Mouse (Mus musculus) adrenal gland, postnatal 14 days (tissue): ENCODE results near the gene Tmem102. TPM values are rescaled to one million over a fixed set of nuclear protein-coding genes. Genes with fewer than 3 reads are reported as not detected.
A peak's percentile ranks its signal among the peaks of the same experiment; 100 is the strongest.

ENCODE experiments used
- DNase-seq: peaks from one replicate; pipeline ENCODE4 v3.0.0; 2021; ENCODE audit warnings: mixed read lengths
- total RNA-seq: library from RNA; stranded (reverse); gene quantifications from 2 replicates; pipeline ENCODE4 v1.2.3, GENCODE M21; 2021

Tmem102 gene
- total RNA-seq, 1 experiment from 2014 or later = 0.74 TPM

DNA sequence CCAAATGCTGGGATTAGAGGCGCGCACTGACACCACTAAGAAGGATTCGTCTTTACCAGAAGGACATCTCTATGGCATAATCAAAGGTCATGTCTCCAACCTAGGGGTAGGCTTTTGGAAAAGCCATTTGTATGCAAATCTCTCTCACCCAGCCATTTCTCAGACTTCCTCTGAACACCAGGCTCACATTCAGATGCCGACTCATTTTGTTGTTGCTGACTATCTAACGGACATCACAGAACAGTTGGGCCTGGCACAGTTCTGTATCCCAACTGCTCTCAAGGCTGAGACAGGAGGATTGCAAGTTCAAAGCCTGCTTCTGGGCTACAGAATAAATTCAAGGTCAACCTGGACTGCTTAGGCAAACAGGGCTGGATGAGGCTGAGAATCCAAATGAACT is 18.1 kb downstream of the Tmem102 start:
- DNase-seq = no peak

DNA sequence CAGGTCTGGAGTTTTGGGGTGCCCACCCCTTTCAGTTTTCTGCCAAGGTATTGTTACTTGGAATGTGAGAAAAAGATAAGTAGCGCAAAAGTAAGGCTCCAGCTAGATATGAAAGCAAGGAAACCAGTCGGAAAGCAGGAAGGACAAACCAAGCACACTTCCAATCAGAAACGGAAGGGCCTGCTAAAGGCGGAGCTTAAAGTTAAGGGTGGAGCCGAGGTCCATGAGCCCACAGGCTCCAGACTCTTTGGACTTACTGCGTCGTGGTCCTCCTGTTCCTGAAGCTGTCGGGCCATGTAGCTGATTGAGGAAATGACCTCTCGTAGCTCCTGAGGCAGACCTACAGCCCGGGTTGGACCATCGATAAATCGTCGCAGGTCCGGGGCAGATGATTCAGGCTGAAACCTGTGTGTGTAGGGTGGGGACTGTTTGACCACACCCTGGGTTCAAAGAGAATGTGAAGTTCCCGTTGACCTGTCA is 20.6 kb downstream of the Tmem102 start:
- DNase-seq = peak; percentile 51

DNA sequence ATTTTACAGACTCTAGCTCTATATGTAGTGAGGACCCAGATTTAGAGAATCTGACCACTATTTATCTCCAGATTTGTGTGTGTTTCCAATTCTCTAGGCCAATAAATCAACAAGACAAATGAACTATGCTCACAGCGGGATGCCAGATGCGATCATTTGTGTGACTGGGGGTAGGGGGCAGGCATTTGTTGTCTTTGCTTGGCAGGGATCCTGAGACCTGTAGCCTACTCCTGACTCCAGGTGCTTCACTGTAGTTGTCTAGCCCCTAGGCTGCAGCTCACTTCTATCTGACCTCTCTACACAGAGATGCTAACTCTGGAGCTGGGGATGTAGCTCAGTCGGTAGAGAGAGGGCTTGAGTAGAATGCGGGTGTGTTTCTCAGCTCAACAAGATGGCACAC is 23.6 kb downstream of the Tmem102 start:
- DNase-seq = no peak

DNA sequence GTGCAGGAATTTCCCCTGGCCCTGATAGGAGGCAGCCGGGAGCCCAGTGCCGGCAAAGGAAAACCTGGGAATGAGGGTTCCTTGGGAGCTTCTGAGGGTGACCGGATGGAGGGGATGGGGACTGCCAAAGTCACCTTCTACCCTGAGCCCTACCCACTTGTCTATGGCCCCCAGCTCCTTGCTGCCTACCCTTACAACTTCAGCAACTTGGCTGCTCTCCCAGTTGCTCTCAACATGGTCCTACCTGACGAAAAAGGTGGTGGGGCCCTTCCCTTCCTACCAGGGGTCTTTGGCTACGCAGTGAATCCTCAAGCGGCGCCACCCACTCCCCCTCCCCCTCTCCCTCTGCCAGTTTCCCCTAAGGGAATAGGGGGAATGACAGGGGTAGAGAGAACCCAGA is 26.4 kb downstream of the Tmem102 start:
- no peak for DNase-seq

DNA sequence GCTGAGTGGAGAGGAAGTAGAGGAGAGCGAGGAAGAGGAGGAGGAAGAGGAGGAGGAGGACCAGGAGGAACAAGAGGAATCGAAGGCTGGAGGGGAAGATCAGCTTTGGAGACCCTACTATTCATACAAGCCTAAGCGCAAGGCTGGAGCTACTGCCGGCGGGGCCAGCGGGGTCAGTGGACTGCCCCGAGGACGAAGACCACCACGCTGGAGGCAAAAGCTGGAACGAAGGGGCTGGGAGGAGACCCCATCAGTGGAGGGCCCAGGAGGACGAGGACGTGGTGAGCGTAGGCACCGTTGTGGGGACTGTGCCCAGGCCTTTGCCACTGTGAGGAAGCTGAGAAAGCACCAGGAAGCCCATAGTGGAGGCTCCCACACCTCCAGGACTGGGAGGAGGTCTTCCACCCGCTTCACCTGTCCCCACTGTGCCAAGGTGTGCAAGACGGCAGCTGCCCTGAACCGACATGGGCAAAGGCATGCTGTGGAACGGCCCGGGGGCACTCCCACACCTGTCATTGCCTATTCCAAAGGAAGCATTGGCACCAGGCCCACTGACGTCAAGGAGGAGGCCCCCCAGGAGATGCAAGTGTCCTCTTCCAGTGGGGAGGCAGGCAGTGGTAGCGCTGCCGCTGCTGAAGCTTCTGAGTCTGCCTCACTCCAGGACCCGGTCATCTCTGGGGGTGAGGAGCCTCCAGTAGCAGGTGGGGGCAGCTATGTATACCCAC is 27.0 kb downstream of the Tmem102 start:
- no peak for DNase-seq

DNA sequence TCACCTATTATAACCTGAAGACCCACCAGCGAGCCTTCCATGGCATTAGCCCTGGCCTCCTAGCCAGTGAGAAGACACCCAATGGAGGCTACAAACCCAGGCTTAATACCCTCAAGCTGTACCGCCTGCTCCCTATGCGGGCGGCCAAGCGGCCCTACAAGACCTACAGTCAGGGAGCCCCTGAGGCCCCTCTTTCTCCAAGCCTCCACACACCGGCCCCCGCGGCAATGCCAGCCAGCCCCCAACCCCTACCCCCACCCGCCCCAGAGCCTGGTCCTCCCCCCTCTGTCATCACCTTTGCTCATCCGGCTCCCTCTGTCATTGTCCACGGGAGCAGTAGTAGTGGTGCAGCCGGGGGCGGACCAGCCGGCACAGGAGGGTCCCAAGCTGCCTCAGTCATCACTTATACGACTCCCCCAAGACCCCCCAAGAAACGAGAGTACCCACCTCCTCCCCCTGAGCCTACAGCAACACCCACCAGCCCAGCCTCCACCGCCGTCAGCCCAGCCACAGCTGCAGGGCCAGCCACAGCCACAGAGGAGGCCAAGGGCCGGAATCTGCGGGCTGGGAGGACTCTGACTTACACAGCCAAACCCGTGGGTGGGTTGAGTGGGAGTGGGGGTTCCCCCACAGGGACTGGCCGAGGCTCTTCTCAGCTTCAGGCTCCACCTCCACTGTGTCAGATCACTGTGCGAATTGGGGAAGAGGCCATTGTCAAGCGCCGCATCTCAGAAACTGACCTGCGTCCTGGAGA is 27.7 kb downstream of the Tmem102 start:
- DNase-seq = no peak

DNA sequence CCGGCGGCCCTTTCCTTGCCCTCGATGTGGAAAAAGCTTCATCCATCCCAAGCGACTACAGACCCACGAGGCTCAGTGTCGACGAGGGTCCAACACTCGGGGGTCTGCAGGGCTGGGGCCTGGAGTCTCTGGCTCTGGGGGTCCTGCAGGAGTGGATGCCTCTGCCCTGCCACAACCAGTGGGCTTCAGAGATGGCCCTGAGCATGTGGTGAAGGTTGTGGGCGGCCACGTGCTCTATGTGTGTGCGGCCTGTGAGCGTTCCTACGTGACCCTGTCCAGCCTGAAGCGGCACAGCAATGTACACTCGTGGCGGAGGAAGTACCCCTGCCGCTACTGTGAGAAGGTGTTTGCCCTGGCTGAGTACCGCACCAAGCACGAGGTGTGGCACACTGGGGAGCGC is 28.9 kb downstream of the Tmem102 start:
- DNase-seq = no peak

DNA sequence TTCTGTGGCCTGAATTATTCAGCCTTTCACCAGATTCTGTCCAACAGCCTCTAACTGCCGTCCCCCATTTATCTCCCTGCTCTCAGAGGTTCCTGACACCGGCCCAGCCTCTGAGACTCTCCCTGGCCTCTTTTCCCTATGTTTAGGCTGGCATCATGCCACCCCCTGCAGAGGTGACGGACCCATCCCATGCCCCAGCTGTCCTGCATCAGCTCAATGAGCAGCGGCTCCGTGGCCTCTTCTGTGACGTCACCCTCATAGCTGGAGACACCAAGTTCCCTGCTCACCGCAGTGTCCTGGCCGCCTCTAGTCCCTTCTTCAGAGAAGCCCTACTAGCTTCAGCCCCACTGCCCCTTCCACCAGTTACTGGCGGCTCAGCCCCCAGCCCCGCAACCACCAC is 29.7 kb downstream of the Tmem102 start:
- no peak for DNase-seq

DNA sequence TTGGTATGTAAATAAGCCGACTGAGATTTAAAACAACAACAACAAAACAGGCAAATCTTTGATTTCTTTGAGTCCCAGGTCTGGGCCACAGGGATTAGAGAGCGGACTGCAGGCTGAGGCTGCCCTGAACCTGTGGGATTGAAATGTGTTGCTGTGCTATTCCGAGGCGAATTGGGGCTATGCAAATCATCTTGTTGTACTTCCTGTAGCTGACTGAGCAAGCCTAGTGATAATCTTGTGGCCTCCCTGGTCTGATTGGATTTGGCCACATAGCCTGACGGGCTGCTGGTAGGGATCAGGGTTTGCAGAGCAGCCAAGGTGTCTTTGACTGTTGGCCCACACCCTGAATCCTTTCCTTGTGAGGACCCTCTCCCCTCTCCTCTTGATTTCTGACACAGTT is 30.5 kb downstream of the Tmem102 start:
- DNase-seq = no peak

DNA sequence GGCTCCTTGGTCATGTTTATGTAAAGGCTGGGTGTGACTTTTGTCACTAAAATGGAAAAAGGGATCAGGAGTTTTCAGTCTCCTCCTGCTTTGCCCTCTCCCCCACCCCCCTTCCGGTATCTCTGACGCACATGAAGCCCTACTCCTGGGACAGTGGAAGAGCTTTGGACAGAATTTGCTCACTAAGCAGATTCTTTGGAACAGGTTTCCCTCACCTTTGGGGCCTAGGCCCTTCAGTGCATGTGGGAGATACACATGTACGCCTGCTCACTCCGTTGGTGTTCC is 37.9 kb downstream of the Tmem102 start:
- no peak for DNase-seq

DNA sequence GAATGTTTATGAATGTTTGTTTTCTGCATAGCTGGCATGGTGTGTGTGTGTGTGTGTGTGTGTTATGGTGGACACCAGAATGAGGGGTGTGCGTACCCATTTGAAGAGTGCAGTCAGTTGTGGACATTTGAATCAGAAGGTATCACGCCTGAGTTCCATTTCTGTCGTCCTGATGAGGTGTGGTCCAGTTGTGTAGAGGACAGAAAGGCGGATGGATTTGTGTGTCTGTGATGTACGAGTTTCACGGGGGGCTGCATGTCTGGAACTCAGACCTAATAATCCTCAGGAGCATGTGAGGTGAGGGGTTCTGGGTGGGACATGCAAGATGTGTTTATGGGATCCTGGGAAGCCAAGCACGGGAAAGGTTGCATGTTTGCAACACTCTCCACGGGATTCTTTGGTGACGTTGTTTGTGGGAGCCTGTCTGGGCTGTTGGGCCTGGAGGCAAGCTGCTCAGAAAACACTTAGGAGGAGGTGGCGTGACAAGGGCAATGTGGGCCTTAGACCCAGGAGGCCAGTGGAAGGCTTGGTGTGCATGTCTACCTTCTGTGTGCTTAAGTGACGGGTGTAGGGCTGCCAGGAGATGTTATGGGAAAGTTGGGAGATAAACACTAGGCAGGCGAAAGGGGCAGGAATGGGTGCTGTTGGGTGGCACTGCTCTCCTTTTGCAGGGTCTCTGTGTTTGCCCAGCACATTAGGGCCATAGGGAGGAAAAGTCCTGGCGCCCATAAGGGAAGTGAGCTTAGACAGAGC is 38.4 kb downstream of the Tmem102 start:
- DNase-seq = no peak

DNA sequence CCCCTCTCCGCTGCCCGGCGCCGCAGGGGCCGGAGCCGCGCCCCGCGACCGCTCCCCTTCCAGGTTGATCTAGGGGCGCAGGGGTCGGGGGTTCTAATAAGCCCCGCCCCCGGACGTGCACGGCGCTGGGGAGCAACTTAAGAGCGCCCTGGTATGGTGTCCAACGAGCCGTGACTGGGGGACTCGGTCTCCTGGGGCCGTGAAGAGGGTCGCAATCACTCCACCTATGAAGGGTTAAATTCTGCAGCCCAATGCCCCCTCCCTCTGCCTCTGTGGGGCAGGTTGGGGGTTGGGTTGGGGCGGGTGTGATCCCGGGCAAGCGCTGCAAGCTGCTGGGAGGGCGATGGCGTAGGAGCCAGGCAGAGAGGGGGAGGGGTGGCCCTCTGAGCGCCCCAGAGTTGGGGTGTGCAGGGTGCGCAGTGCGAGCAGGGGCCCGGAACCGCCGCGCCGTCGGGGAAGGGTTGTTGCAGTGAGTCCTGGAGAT is 39.3 kb downstream of the Tmem102 start:
- DNase-seq = peak; percentile 88

DNA sequence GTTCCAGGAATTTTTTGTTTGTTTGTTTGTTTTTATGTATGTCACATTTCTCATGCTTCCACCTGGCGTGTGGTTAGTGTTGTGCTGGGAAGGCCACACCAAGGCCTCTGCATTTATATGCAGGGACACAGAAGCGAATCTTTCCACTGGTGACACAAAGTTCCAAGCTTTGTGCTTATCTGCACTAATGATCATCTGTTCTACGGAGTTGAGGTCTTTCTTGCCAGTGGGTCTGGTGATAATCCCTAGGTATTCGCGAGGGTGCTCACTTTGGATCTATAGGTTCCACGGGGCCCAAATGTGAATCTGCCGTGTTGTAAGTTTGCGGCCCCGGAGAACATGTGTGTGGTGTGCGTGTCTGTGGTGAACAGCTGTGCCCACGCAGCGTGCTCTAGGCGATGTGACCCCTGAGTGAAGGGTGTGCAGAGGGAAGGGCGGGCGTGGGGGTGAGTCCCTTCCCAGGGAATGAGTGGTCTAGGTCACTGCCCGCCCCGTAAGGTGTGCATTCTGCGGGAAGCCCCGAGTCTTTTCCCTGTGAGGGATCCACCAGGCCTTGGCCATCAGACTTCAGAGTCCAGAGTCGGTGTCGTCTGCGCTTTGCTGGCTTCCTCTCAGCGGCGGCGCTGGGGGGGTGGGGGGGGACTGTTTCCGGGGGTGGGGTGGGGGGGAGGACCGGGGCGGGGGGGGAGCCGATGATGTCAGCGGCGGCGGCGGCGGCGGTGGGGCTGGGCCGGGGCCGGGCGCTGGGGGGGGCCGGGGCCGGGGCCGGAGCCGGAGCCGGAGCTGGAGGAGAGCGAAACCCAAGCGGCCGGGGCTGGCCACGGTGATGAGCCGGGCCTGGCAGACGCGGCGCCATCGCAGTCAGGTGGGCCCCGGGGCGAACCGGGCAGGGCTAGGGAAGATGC is 40.0 kb downstream of the Tmem102 start, which contains the start of gene Zbtb4:
Gene Zbtb4, plus strand, starts transcription at position 692 of the 905 bp plus-strand sequence.
- peak; percentile 73 for DNase-seq

DNA sequence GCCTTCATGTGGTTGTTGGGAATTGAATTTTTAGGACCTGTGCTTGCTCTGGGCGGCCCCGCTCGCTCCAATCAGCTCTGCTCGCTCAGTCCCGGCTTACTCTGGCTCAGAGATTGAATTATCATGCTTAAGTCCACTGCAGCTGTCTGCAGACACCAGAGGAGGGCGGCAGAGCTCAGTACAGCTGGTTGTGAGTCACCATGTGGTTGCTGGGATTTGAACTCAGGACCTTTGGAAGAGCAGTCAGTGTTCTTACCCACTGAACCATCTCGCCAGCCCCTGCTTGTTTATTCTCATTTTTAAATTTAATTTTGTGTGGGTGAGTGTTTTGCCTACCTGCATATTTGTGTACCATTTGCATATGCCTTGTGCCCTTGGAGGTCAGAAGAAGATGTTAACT is 41.9 kb downstream of the Tmem102 start:
- DNase-seq = no peak

DNA sequence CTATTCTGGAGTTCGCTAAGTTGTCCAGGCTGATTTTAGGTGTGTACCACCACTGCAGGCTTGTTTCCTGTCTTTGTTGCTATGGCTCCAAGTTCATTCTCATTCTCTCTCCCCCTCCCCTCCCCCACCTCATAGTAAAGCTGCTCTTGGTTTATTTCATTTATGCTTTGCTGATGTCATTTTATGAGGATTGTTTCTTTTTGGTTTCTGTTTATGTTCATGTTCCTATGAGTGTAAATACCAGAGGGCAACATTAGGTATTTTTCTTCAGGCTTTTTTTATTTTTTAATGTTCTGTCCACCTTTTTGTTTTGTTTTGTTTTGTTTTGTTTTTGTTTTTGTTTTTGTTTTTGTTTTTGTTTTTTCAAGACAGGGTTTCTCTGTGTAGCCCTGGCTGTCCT is 43.6 kb downstream of the Tmem102 start, which contains the start of gene Slc35g3:
Gene Slc35g3, minus strand, starts transcription at position 101 of the 400 bp plus-strand sequence.
- DNase-seq = no peak

DNA sequence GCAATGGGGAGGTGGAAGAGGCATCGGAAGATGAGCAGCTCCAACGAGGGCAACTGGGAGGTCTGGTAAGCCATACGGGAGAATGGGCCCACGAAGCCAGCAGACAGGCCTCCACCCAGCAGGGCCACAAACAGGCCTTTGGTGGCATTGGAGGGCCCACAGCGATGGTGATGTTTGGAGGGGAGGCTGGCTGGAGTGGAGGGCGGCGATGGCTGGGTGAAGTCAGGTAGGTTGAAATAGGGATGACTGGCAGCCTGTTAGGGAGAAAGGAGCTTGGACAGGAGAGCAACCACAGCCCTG is 44.6 kb downstream of the Tmem102 start:
- no peak for DNase-seq

DNA sequence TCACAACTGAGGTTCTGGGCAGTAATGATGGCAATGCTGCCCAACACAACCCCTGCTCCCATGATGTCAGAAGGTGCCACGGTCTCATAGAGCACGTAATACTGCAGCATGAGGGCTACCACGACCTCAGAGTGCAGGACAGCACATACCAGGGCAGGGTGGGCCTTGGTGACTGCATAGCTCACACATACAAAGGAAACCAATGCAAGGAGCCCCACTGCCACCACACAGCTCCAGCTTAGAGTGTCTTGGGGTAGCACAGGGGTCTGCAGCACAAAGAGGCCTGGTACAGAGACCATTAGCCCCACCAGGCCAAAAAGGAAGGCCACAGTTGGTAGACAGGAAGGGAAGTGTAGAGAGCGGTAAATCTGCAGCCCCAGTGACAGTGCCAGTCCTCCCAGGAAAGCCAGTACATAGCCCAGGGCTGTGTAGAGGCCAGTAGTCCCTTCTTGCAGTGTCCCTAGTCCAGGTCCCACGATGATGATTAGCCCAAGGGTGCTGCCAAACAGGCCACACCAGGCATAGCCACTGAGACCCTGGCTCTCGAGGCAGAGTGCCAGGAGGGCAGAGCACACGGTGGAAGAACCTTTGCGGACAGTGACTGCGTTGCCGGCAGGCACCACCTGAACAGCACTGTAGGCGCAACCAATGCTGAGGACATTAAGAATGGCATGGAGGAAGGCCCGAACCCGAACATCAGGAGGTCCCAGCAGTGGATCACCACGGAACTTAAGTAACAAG is 45.1 kb downstream of the Tmem102 start:
- no peak for DNase-seq

DNA sequence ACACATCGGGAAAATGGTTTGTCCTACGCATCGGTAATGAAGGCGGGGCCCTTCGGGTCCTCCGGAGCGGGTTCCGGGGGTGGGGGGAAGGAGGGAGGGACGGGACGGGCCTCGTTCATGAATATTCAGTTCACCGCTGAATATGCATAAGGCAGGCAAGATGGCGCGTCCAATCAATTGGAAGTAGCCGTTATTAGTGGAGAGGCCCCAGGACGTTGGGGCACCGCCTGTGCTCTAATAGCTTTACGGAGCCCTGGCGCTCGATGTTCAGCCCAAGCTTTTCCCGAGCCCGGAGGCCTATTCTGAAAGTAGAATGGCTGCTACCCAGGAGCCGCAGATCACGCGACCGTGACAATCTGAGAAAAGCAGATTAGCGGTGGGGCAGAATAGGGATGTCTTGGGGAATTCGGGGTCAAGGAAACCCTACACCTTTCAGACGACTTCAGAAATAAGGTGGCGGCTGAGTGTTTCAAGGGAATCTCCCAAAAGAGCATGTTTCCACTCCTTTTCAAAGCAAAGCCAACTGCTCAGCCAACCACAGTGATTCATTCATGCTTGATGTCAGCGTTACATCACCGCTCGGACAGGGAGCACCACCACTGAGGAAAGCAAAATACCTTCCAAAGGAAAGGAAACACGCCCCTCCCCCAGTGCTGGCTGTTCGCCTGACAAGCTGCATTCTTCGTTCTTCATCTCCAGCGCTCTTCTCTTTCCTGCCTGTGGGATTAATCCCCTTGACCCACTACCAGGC is 46.3 kb downstream of the Tmem102 start:
- DNase-seq = peak; percentile 92

DNA sequence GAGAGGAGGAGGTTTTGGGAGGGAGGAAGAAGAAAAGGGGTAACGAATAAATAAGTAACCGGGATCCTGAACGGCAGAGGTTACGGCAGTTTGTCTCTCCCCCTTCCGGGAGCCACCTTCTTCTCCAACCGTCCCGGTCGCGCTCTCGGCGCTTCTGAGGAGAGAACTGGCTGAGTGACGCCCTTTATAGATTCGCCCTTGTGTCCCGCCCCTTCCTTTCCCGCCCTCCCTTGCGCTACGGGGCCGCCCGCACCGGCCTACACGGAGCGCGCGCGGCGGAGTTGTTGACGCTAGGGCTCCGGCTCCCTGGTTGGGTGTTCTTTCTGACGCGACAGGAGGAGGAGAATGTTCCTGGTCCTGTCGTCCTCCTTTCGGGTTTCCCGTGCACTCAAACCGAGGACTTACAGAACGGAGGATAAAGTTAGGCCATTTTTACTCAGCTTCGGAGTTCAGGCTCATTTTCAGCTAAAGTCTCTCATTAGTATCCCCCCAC is 46.9 kb downstream of the Tmem102 start, which contains the start of gene Polr2a:
Gene Polr2a, minus strand, starts transcription at position 160 of the 493 bp plus-strand sequence.
- peak; percentile 98 for DNase-seq

DNA sequence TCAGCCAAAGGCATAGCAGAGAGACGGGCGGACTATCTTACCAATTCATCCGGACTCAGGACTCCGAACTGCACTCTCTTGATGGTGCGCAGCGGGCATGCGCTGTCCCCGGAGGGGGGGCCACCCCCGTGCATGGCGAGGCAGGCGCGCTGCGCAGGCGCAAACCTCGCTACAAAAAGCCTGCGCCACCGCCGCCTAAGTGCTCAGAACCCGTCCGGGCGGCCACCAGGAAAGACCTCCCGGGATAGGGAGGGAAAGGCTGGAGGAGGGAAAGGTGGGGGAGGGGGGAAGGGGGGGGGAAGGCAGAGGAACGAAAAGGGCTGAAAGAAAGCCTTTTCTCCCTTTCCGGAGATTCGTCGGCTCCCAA is 47.4 kb downstream of the Tmem102 start:
- DNase-seq = peak; percentile 99
